Mouse (Mus musculus) cerebellum, adult 9-10 months (tissue): ENCODE measurements around the gene Topbp1.

ENCODE experiments used
- DNase-seq: peaks from one replicate; pipeline ENCODE4 v3.0.0; 2022

The Topbp1 gene

GRCm38 (mm10) chr9:103304927-103305326, at the start of gene Topbp1, which contains the start of gene 1300017J02Rik:
TSS of gene Topbp1 (plus strand) at chr9:103305215.
TSS of gene 1300017J02Rik (minus strand) at chr9:103305082.
- DNase-seq, result peak; percentile 85

- DNase-seq, result no peak
Observed at GRCm38 (mm10) chr9:103265778-103266177, 39.2 kb upstream of the Topbp1 start.

- DNase-seq, result no peak
Observed at GRCm38 (mm10) chr9:103271104-103271503, 33.9 kb upstream of the Topbp1 start.

- no peak for DNase-seq
Observed at GRCm38 (mm10) chr9:103274819-103275218, 30.2 kb upstream of the Topbp1 start.

- no peak for DNase-seq
Observed at GRCm38 (mm10) chr9:103275676-103276075, 29.3 kb upstream of the Topbp1 start.

- no peak for DNase-seq
Observed at GRCm38 (mm10) chr9:103276876-103277275, 28.1 kb upstream of the Topbp1 start.

GRCm38 (mm10) chr9:103286396-103286795, 18.6 kb upstream of the Topbp1 start:
- DNase-seq, result no peak

GRCm38 (mm10) chr9:103286901-103287422, 18.1 kb upstream of the Topbp1 start:
- DNase-seq, result no peak

GRCm38 (mm10) chr9:103287840-103288488, 17.1 kb upstream of the Topbp1 start:
- no peak for DNase-seq

- no peak for DNase-seq
Observed at GRCm38 (mm10) chr9:103288489-103289180, 16.4 kb upstream of the Topbp1 start.

GRCm38 (mm10) chr9:103294507-103294906, 10.5 kb upstream of the Topbp1 start:
- DNase-seq, result no peak

- no peak for DNase-seq
Observed at GRCm38 (mm10) chr9:103301086-103301485, 3.9 kb upstream of the Topbp1 start.

- no peak for DNase-seq
Observed at GRCm38 (mm10) chr9:103302239-103302638, 2.8 kb upstream of the Topbp1 start.

GRCm38 (mm10) chr9:103302666-103303065, 2.3 kb upstream of the Topbp1 start:
- peak; percentile 55 for DNase-seq

GRCm38 (mm10) chr9:103305332-103306041, 472 bp downstream of the Topbp1 start:
- no peak for DNase-seq

GRCm38 (mm10) chr9:103309832-103310231, 4.8 kb downstream of the Topbp1 start:
- no peak for DNase-seq

- no peak for DNase-seq
Observed at GRCm38 (mm10) chr9:103324678-103325077, 19.7 kb downstream of the Topbp1 start.

GRCm38 (mm10) chr9:103326449-103326848, 21.4 kb downstream of the Topbp1 start:
- no peak for DNase-seq

GRCm38 (mm10) chr9:103332663-103333062, 27.6 kb downstream of the Topbp1 start:
- no peak for DNase-seq

GRCm38 (mm10) chr9:103336912-103337311, 31.9 kb downstream of the Topbp1 start:
- no peak for DNase-seq

- no peak for DNase-seq
Observed at GRCm38 (mm10) chr9:103347045-103347444, 42.0 kb downstream of the Topbp1 start.

- no peak for DNase-seq
Observed at GRCm38 (mm10) chr9:103347996-103348490, 43.0 kb downstream of the Topbp1 start.

- DNase-seq, result no peak
Observed at GRCm38 (mm10) chr9:103348791-103349190, 43.8 kb downstream of the Topbp1 start.
